Mouse (Mus musculus) megakaryocyte, embryonic 14.5 days (primary cell): Measurements from ENCODE around the gene Ankrd13b. TPM values are rescaled to one million over a fixed set of nuclear protein-coding genes. Genes with fewer than 3 reads are reported as not detected.

Source experiments
- H3K27me3 ChIP-seq: replicated peaks from 2 replicates; pipeline ENCODE3; 2012; ENCODE audit warnings: inconsistent platforms
- H3K36me3 ChIP-seq: replicated peaks from 2 replicates; pipeline ENCODE3; 2012; ENCODE audit warnings: low read length, inconsistent platforms, mixed read lengths
- H3K4me1 ChIP-seq: 2 replicates; pipeline ENCODE4 v1.6.1; 2012; ENCODE audit warnings: inconsistent platforms
- H3K4me3 ChIP-seq: replicated peaks from 2 replicates; pipeline ENCODE3; 2012; ENCODE audit warnings: moderate library complexity, mild to moderate bottlenecking, inconsistent platforms
- H3K9me3 ChIP-seq: 2 replicates; pipeline ENCODE4 v1.6.1; 2012; ENCODE audit warnings: inconsistent platforms
- FLI1 ChIP-seq: IDR thresholded peaks from 2 replicates; pipeline ENCODE4 v1.6.1; 2012; ENCODE audit warnings: low read length, inconsistent platforms, mixed read lengths
- GATA1 ChIP-seq: IDR thresholded peaks from 3 replicates; pipeline ENCODE4 v1.6.1; 2012; ENCODE audit warnings: mixed read lengths, low read length, inconsistent platforms, borderline replicate concordance
- polyA plus RNA-seq: library from polyadenylated mRNA; stranded (reverse); fragments of >175 nt; gene quantifications from 2 replicates; pipeline ENCODE4 v1.2.3, GENCODE M21; 2012; ENCODE audit warnings: low replicate concordance; ENCODE audit not compliant: insufficient read depth

Ankrd13b gene
- polyA plus RNA-seq, 1 experiment = 9.3 TPM

DNA sequence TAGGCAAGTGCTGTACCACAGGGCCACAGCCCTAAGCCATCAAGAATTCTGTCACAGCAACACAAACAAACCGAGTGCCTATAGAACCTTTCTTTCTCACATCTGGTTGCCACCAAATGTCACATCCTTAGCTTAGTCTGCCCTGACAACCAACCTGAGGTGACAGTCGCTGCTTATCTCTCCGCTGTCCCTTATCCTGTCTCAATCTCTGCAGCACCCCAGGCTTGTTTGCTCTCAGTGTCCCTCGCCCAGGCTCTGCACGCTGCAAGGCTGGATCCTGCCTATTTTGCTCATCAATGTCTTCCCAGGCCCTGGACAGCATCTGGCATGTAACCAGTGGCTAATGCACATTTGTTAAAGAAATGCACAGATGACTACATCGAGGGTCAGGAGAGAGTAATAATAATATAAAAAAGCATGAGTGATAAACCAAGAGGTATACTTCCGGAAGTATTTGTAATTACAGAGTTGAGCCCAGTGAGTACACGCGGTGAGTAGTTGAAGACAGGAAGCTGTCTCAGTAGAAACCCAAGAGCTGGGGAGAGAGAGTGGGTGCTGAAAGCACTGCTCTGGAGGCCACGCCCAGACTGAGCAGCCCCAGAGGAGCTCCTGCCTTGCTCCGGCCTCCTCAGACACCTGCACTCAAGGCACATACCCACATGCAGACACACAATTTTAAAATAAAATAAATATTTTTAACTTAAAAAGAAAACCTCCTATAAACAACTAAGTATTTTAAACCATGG lies 5.8 kb downstream of the Ankrd13b start:
- Histone ChIP-seq H3K36me3 (no peaks in the 10 kb centered on the region), H3K4me1 (peaks cover 37% of the 10 kb centered on the region)
- no peak for TF ChIP-seq GATA1
- no peak for TF ChIP-seq FLI1

DNA sequence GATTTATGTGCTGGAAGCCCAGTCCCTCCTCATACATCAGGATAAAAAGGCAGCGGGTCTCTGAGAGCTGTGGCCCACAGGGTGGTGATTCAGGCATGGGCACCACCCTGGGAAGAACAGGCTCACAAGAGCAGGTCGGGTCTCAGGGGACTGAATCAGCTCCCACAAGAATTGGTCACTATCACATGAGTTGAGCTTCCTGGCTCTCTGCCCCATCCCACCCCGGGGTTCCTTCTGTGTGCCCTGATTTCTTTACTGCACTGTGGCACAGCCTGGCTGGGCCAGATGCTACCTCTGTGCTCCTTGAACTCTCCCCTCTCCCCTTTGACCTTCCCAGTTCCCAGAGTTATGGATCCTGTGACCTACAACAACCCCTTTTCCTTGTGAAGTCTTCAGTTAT lies 6.4 kb downstream of the Ankrd13b start:
- TF ChIP-seq FLI1 = no peak
- no peak for TF ChIP-seq GATA1

More for the DNA sequence above, 5.8 kb downstream of the Ankrd13b start:
- H3K9me3 ChIP-seq = no peaks in the 10 kb centered on the region
- peaks cover 50% of the 10 kb centered on the region for H3K27me3 ChIP-seq
- no peak overlapping the region for H3K4me3 ChIP-seq

DNA sequence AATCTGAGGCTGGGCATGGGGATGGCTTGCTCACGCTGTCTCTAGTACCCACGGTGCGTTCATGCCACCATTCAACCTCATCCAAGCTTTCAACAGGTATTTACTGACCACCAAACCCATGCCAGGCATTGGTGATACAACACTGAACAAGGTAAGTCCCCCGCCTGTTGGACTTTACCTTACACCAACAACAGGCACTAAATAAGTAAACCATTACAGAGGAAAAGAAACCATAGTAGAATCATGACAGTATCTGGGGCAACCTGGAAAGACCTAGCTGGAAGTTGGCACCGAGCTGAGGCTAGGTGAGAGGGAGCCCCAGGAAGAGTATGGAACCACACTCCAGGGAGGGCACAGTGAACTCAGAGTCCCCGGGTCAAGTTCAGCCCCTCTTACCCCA lies 12.6 kb downstream of the Ankrd13b start:
- Histone ChIP-seq H3K27me3 (peaks cover 66% of the 10 kb centered on the region), H3K4me1 (peaks cover 6% of the 10 kb centered on the region; the same call in 1 of the 2 replicates), H3K4me3 (no peak overlapping the region), H3K36me3 (peaks cover 7% of the 10 kb centered on the region), H3K9me3 (no peaks in the 10 kb centered on the region)
- TF ChIP-seq GATA1 (no peak), FLI1 (no peak)

More for the DNA sequence above, 6.4 kb downstream of the Ankrd13b start:
- H3K4me3 ChIP-seq = no peak overlapping the region
- peaks cover 30% of the 10 kb centered on the region for H3K4me1 ChIP-seq
- H3K27me3 ChIP-seq = peaks cover 46% of the 10 kb centered on the region
- H3K9me3 ChIP-seq = no peaks in the 10 kb centered on the region
- H3K36me3 ChIP-seq = no peaks in the 10 kb centered on the region

DNA sequence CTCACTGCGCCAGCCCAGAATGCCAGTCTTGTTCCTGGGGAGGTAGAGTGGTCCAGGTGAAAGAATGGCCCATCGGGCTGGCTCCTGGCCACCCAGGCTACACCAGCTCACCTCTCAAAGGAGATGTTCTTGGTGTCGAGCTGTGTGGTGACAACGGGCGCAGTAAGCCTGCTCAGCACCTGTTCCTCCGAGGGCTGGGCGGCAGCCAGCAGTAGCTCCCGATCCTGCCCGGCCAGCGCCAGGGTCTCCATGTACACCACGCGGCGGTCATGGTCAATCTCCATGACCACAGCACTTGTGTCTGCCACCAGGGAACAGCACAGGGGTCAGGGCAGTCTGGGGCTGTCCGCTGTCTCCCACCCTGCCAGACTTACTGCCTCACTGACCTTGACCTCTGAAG lies 13.3 kb downstream of the Ankrd13b start:
- Histone ChIP-seq H3K27me3 (peaks cover 64% of the 10 kb centered on the region), H3K36me3 (peaks cover 8% of the 10 kb centered on the region), H3K9me3 (no peaks in the 10 kb centered on the region), H3K4me3 (no peak overlapping the region), H3K4me1 (no peaks in the 10 kb centered on the region; the same call in 1 of the 2 replicates)
- TF ChIP-seq FLI1 (no peak), GATA1 (no peak)

DNA sequence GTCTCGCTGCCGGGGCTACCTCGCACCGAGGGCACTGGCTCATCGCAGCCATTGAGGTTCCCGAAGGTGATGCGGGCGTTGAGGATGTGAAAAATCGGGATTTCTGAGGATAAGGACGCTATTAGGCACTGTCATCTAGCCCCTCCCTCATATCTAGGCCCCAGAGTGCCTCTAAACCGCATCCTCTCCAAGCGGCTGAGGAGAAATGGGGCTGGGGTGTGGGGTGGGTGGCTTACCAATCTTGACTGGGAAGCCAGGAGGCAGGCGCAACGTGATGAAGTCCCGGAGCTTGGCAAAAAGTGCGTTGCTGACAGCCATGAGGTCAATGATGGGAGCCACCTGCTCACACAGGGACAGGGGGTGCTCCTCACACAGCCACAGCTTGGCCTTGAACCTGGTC lies 16.7 kb downstream of the Ankrd13b start:
- Histone ChIP-seq H3K36me3 (peaks cover 8% of the 10 kb centered on the region), H3K4me1 (peaks cover 6% of the 10 kb centered on the region), H3K27me3 (peaks cover 76% of the 10 kb centered on the region), H3K4me3 (no peak overlapping the region), H3K9me3 (no peaks in the 10 kb centered on the region)
- TF ChIP-seq GATA1 (no peak), FLI1 (no peak)

DNA sequence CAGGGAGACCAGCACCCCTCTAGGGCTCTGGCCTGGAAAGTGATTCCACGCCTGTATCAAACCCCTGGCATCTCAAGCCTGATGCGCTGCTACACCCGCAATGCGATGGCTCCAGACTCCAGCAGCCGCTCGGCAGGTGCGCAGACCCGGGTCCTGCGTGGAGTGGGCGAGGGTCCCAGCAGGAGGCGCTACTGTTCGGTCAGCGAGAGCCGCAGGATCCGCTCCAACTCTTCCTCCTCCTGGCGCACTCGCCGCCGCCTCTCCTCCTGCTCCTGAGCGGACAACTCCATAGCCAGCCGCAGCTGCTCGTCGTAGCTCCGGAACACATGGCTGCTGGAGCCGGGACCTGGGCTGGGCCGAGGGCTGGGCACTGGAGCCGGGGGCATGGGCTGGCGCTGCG lies 18.1 kb downstream of the Ankrd13b start:
- Histone ChIP-seq H3K36me3 (peaks cover 8% of the 10 kb centered on the region), H3K4me3 (no peak overlapping the region), H3K27me3 (peaks cover 76% of the 10 kb centered on the region), H3K9me3 (no peaks in the 10 kb centered on the region), H3K4me1 (peaks cover 19% of the 10 kb centered on the region)
- TF ChIP-seq FLI1 = no peak
- TF ChIP-seq GATA1 = no peak

DNA sequence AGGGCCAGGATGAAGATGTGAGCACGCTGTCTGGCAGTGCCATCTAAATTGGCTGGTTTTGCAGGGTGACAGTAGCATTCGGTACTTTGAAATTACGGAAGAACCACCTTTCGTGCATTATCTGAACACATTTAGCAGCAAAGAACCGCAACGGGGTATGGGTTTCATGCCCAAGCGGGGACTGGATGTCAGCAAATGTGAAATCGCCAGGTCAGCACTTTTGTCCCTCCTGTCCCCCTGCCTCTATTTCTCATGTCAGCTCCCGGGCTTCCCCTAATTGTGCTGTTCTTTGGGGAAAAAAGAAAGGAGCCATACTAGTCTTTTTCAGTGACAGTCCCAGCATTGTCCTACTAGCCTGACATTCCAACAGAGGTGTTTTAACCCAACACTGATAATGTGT lies 21.1 kb downstream of the Ankrd13b start:
- TF ChIP-seq GATA1 = no peak
- TF ChIP-seq FLI1 = no peak
- Histone ChIP-seq H3K27me3 (peaks cover 87% of the 10 kb centered on the region), H3K4me1 (peaks cover 30% of the 10 kb centered on the region), H3K36me3 (peaks cover 8% of the 10 kb centered on the region), H3K4me3 (peak overlapping the region; percentile 29), H3K9me3 (no peaks in the 10 kb centered on the region)

DNA sequence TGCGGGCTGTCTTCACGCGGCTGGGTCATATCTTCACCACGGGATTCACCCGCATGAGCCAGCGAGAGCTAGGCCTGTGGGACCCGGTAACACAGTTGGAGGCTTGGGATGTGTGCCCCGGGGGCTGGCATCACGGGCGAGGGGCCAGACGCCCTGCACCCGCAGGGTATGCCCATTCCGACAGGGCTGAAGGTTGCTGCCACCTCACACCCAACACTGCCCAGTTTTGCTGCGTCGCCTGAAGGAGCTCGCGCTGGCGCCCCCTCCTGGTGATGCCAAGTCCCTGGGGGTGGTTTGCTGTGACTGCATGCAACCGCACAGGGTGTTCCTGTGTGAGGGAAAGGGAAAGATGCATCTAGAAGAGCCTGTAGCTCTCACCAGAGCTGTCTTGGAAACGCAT lies 21.7 kb downstream of the Ankrd13b start:
- H3K36me3 ChIP-seq = peaks cover 8% of the 10 kb centered on the region
- peaks cover 87% of the 10 kb centered on the region for H3K27me3 ChIP-seq
- no peaks in the 10 kb centered on the region for H3K9me3 ChIP-seq
- H3K4me3 ChIP-seq = peak overlapping the region; percentile 92
- H3K4me1 ChIP-seq = peaks cover 34% of the 10 kb centered on the region
- TF ChIP-seq FLI1 (no peak), GATA1 (no peak)

DNA sequence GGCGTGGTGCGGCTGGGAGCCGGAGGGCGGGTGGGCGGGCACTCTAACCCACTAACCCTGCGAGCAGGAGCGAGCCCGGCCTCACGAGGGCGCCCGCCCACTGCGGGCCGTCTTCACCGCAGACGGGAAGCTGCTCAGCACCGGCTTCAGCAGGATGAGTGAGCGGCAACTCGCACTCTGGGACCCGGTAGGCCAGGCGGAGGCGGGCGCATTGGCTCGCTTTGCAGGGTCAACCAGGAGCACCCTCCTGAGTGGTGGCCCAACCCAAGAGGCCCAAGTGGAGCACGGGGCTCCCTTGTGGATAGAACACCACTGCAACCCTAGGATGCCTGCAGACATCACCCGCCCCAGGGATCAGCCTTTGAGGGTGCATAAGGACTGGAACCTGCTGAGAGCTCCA lies 22.3 kb downstream of the Ankrd13b start:
- Histone ChIP-seq H3K4me3 (peak overlapping the region; percentile 92), H3K27me3 (peaks cover 87% of the 10 kb centered on the region), H3K9me3 (no peaks in the 10 kb centered on the region), H3K4me1 (peaks cover 40% of the 10 kb centered on the region), H3K36me3 (peaks cover 4% of the 10 kb centered on the region)
- no peak for TF ChIP-seq FLI1
- no peak for TF ChIP-seq GATA1

DNA sequence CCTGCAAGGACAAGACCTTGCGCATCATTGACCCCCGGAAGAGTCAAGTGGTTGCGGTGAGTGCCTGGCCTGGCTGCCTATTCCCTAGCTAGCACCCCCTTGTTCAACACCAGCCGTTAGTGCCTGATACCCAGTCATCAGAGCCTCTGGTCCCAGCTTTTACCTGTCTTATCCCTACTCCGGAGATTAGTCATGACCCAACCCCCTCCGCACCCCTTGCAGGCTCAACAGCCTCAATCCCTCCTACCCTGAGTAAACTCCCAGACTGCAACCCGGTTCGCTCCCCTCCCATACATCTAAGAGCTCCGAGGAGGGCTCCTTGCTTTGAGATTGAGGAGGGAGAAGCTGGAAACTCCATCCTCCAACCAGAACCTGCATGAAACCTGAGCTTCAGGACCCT lies 22.9 kb downstream of the Ankrd13b start:
- TF ChIP-seq GATA1 = no peak
- no peak for TF ChIP-seq FLI1
- Histone ChIP-seq H3K27me3 (peaks cover 90% of the 10 kb centered on the region), H3K4me3 (peak overlapping the region; percentile 92), H3K9me3 (no peaks in the 10 kb centered on the region), H3K36me3 (no peaks in the 10 kb centered on the region), H3K4me1 (peaks cover 46% of the 10 kb centered on the region)

DNA sequence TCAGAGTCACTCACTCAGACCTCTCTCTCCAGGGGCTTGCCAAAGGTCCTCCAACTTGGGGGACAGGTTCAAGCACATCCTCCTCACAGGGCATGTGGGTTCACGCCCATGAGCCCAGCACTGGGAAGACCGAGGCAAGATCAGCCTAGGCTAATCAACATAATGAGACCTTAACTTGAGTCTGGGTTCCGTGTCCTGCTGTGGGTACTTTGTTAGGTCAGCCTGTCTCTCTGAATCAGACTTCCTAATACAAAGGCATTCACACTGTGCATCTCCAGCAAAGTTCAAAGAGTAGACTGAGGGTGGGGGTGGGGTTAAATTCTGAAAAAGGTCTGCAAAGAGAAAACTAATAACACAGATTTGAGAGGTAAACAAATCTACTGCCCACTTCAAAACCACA lies 24.4 kb downstream of the Ankrd13b start:
- TF ChIP-seq GATA1 (no peak), FLI1 (no peak)
- Histone ChIP-seq H3K4me1 (peaks cover 54% of the 10 kb centered on the region), H3K9me3 (no peaks in the 10 kb centered on the region), H3K27me3 (peaks cover 88% of the 10 kb centered on the region), H3K4me3 (no peak overlapping the region), H3K36me3 (no peaks in the 10 kb centered on the region)
